Mouse (Mus musculus) erythroblast, embryonic 14.5 days (primary cell): Measurements from ENCODE around the gene Dck. TPM values are rescaled to one million over a fixed set of nuclear protein-coding genes. Genes with fewer than 3 reads are reported as not detected.

Experiments
- H3K27me3 ChIP-seq: 2 replicates; pipeline ENCODE4 v1.6.1; 2012; ENCODE audit warnings: inconsistent platforms; ENCODE audit not compliant: control insufficient read depth
- H3K36me3 ChIP-seq: 2 replicates; pipeline ENCODE4 v1.6.1; 2012; ENCODE audit warnings: mild to moderate bottlenecking, inconsistent platforms; ENCODE audit not compliant: control insufficient read depth
- H3K4me1 ChIP-seq: 2 replicates; pipeline ENCODE4 v1.6.1; 2012; ENCODE audit warnings: inconsistent platforms; ENCODE audit not compliant: control insufficient read depth
- H3K4me3 ChIP-seq: replicated peaks from 2 replicates; pipeline ENCODE3; 2012; ENCODE audit warnings: moderate library complexity, mild to moderate bottlenecking, inconsistent platforms
- H3K9me3 ChIP-seq: 2 replicates; pipeline ENCODE4 v1.6.1; 2012; ENCODE audit warnings: low read length, inconsistent platforms, mixed read lengths; ENCODE audit not compliant: control insufficient read depth
- GATA1 ChIP-seq: IDR thresholded peaks from 2 replicates; pipeline ENCODE4 v1.6.1; 2012; ENCODE audit warnings: low read length, inconsistent platforms, mixed read lengths
- TAL1 ChIP-seq: IDR thresholded peaks from 3 replicates; pipeline ENCODE4 v1.6.1; 2012; ENCODE audit warnings: low read length, inconsistent platforms, mixed read lengths
- polyA plus RNA-seq: library from polyadenylated mRNA; stranded (reverse); fragments of >175 nt; gene quantifications from 2 replicates; pipeline ENCODE4 v1.2.3, GENCODE M21; 2012

Dck gene
- polyA plus RNA-seq, 1 experiment: 2.7 TPM

DNA sequence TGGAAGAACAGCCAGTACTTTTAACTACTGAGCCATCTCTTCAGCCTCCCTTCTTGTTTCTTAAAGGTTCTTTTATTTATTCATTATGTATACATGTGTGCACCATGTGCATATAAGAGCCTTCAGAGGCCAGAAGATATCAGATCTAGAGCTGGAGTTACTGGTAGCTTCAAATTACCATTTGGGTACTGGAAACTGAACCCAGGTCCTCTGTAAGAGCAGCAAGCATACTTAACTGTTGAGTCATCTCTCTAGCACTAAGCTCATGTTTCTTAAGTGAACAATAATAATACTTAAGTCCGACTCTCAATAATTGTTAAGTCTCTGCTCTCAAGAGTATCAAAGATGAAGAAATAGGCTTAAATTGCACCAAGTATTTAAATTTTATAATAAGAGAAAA lies 17.0 kb upstream of the Dck start:
- Histone ChIP-seq H3K4me3 (no peak overlapping the region), H3K9me3 (no peaks in the 10 kb centered on the region), H3K27me3 (no peaks in the 10 kb centered on the region), H3K4me1 (peaks cover 2% of the 10 kb centered on the region; the same call in 1 of the 2 replicates), H3K36me3 (peaks cover 81% of the 10 kb centered on the region)
- TF ChIP-seq GATA1 (no peak), TAL1 (no peak)

DNA sequence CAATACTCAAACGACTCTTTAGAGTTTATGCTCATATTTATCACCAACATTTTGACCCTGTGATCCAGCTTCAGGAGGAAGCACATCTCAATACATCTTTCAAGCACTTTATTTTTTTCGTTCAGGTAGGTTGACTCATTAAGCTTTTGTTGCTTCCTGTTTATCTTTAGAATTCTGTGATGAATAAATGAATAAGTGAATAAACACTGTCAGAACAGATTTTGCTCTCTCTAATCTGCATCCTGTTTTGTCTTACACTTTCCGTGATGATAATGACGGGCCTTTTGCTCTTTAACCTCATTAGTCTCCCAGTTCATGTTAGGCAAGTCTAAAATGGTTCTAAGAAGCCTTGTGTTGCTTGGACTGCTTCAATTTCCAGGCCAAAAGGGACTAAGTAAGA lies 11.6 kb upstream of the Dck start:
- TF ChIP-seq TAL1: no peak
- TF ChIP-seq GATA1: no peak
- peaks cover 2% of the 10 kb centered on the region; the same call in 1 of the 2 replicates for H3K4me1 ChIP-seq
- H3K27me3 ChIP-seq: no peaks in the 10 kb centered on the region
- peaks cover 86% of the 10 kb centered on the region for H3K36me3 ChIP-seq
- no peaks in the 10 kb centered on the region for H3K9me3 ChIP-seq
- H3K4me3 ChIP-seq: no peak overlapping the region

GRCm38 (mm10) chr5:88762611-88763010 lies 2.2 kb upstream of the Dck start:
- no peaks in the 10 kb centered on the region for H3K27me3 ChIP-seq
- TF ChIP-seq GATA1 (no peak), TAL1 (no peak)
- no peak overlapping the region for H3K4me3 ChIP-seq
- H3K4me1 ChIP-seq: peaks cover 30% of the 10 kb centered on the region
- no peaks in the 10 kb centered on the region for H3K9me3 ChIP-seq
- H3K36me3 ChIP-seq: peaks cover 52% of the 10 kb centered on the region

- Histone ChIP-seq H3K36me3 (peaks cover 56% of the 10 kb centered on the region), H3K4me1 (peaks cover 49% of the 10 kb centered on the region), H3K4me3 (peak overlapping the region; percentile 100), H3K9me3 (no peaks in the 10 kb centered on the region), H3K27me3 (no peaks in the 10 kb centered on the region)
- TF ChIP-seq TAL1 (no peak), GATA1 (no peak)
Measured at GRCm38 (mm10) chr5:88764430-88764986, 288 bp upstream of the Dck start.

- Histone ChIP-seq H3K4me3 (peak overlapping the region; percentile 100), H3K36me3 (peaks cover 60% of the 10 kb centered on the region), H3K4me1 (peaks cover 54% of the 10 kb centered on the region), H3K9me3 (no peaks in the 10 kb centered on the region), H3K27me3 (no peaks in the 10 kb centered on the region)
- no peak for TF ChIP-seq GATA1
- no peak for TF ChIP-seq TAL1
Measured at GRCm38 (mm10) chr5:88765587-88765986, 791 bp downstream of the Dck start.

GRCm38 (mm10) chr5:88766121-88766520 lies 1.3 kb downstream of the Dck start:
- peaks cover 54% of the 10 kb centered on the region for H3K4me1 ChIP-seq
- no peaks in the 10 kb centered on the region for H3K27me3 ChIP-seq
- TF ChIP-seq GATA1: no peak
- no peak for TF ChIP-seq TAL1
- peak overlapping the region; percentile 100 for H3K4me3 ChIP-seq
- peaks cover 66% of the 10 kb centered on the region for H3K36me3 ChIP-seq
- no peaks in the 10 kb centered on the region for H3K9me3 ChIP-seq

- Histone ChIP-seq H3K4me3 (peak overlapping the region; percentile 100), H3K4me1 (peaks cover 54% of the 10 kb centered on the region), H3K36me3 (peaks cover 73% of the 10 kb centered on the region), H3K27me3 (no peaks in the 10 kb centered on the region), H3K9me3 (no peaks in the 10 kb centered on the region)
- TF ChIP-seq GATA1 (no peak), TAL1 (no peak)
Measured at GRCm38 (mm10) chr5:88766863-88767262, 2.1 kb downstream of the Dck start.

- Histone ChIP-seq H3K36me3 (peaks cover 79% of the 10 kb centered on the region), H3K27me3 (no peaks in the 10 kb centered on the region), H3K4me1 (peaks cover 54% of the 10 kb centered on the region), H3K4me3 (peak overlapping the region; percentile 100), H3K9me3 (no peaks in the 10 kb centered on the region)
- no peak for TF ChIP-seq GATA1
- TF ChIP-seq TAL1: no peak
Measured at GRCm38 (mm10) chr5:88768201-88768600, 3.4 kb downstream of the Dck start.

DNA sequence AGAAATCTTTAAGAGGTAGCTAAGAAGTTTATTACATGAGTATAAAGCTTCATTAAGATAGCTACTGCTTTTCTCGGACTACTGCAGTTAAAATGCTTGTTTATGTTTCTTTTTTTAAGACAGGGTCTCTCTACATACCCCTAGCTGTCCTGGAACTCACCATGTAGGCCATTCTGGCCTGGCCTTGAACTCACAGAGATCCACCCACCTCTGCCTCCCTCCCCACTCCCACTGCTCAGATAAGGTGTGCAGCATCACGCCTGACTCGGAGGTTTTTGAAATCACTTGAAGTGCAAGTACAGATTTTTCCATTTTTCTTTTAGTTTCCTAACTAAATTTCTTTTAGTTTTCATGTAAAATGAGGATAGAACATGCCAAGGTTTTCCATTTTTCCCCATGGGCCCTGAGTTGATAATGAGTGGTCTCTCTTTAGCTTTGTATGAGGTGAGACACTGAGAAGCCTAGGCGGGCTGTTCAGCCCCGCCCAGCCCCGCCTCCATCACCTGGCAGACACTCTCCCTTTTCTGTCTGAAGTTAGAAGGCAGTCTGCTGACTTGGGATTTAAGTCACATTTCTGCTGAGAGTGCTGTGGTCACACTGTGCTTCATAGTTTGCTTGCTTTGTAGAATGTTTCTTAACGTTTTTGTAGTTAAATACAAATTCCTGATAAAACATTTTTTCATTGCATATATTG lies 17.4 kb downstream of the Dck start:
- Histone ChIP-seq H3K9me3 (no peaks in the 10 kb centered on the region), H3K36me3 (peaks cover 98% of the 10 kb centered on the region), H3K4me1 (no peaks in the 10 kb centered on the region; the same call in 1 of the 2 replicates), H3K27me3 (no peaks in the 10 kb centered on the region), H3K4me3 (no peak overlapping the region)
- TF ChIP-seq GATA1 (no peak), TAL1 (no peak)
